ENCODE assay signal across 20 mouse cellular contexts in the genomic region with DNA sequence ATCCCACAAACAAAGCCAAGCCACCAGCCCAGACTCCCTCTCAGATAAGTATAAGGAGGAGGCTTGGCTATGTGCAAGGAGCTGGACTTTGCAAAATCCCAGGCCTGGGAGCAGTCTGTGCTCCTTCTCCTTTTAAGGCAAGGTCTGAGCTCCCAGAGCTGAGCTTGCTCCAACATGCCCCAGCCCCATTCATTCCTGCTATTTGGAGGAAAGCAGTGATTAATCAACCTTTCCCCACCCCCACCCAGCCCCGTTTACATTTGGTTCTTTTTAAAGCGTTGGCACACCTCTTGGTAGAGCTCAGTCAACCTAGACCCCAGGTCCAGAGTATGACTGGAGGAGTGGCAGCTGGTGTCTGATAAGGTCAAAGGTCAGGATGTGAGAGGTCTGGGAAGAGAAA. TPM values are rescaled to one million over a fixed set of nuclear protein-coding genes. Genes with fewer than 3 reads are reported as not detected.
A peak's percentile ranks its signal among the peaks of the same experiment; 100 is the strongest.
DNase-seq lines count a peak whose midpoint lies in the region; ATAC-seq and TF ChIP-seq lines count a peak whose summit lies in the region.
"Had no signal": no experiment of that assay in that cellular context is flagged by ENCODE, and none has a peak within 500 bp of the region (broad histone marks: within the 10 kb centered on the region; RNA-seq: fewer than 3 reads in every experiment).

No protein-coding gene starts in this region.

- no peak for TF ChIP-seq CTCF in gastrocnemius, adult 2 months (IDR thresholded peaks at IDR 0.05)

- H3K4me2 ChIP-seq in kidney, embryonic 14.5 days (replicated peaks; ENCODE audit: low read depth, low read length), result no peak overlapping the region
- H3K4me2 ChIP-seq: limb, embryonic 13.5 days; liver, embryonic 15.5 days; neural tube, embryonic 12.5 days had no signal

- H3K9me3 ChIP-seq in kidney, embryonic 14.5 days (ENCODE audit: control insufficient read depth, low read length), result no peaks in the 10 kb centered on the region
- H3K9me3 ChIP-seq: liver, embryonic 15.5 days; neural tube, embryonic 12.5 days had no signal

- intact Hi-C loops in gastrocnemius, adult 2 months (cut with DNase I), result no loop called here

- H3K36me3 ChIP-seq in kidney, embryonic 14.5 days (ENCODE audit: control insufficient read depth, insufficient read depth, low read length), result no peaks in the 10 kb centered on the region
- H3K36me3 ChIP-seq: embryonic facial prominence, embryonic 10.5 days; hindbrain, embryonic 10.5 days; limb, embryonic 13.5 days; liver, embryonic 15.5 days; neural tube, embryonic 12.5 days had no signal

- DNase-seq in gastrocnemius, adult 2 months, result no peak
- DNase-seq in gastrocnemius, adult 18-20 months (ENCODE audit: low spot score), result no peak
- DNase-seq in kidney, postnatal 14 days, result no peak
- DNase-seq in urinary bladder, postnatal 14 days (ENCODE audit: low spot score), result peak; percentile 62
- no peak for DNase-seq in urinary bladder, adult 18-20 months (ENCODE audit: low spot score in 2 of 2)
- no peak for DNase-seq in right cerebral cortex, adult 18-20 months
- DNase-seq: cerebellum, adult 11 months; cerebellum, postnatal 36 days; gastrocnemius, postnatal 36 days had no signal

- WGBS in kidney, embryonic 14.5 days, result 13% methylated on average over 2 of the region's 2 CpGs

- no peaks in the 10 kb centered on the region for H3K27me3 ChIP-seq in kidney, embryonic 14.5 days (ENCODE audit: control insufficient read depth, insufficient read depth, low read length)
- H3K27me3 ChIP-seq: limb, embryonic 13.5 days; liver, embryonic 15.5 days; neural tube, embryonic 12.5 days had no signal

- H3K4me1 ChIP-seq in kidney, embryonic 14.5 days (ENCODE audit: control insufficient read depth, insufficient read depth, low read length), result no peaks in the 10 kb centered on the region
- H3K4me1 ChIP-seq: limb, embryonic 13.5 days; liver, embryonic 15.5 days; neural tube, embryonic 12.5 days had no signal

- 0 out of 2 replicates have a peak, but pooled peaks have one; percentile 62 for ATAC-seq in kidney, embryonic 14.5 days (ENCODE audit: low FRiP score, low TSS enrichment)
- ATAC-seq in activated CD4-positive, CD25-positive, alpha-beta regulatory T cell, adult 4 months, result no peak

- peak overlapping the region; percentile 62; the same call in 1 of the 2 replicates for H3K27ac ChIP-seq in gastrocnemius, adult 2 months
- 0 out of 2 replicates have a peak overlapping the region, but pooled peaks have one; percentile 14 for H3K27ac ChIP-seq in kidney, embryonic 14.5 days (ENCODE audit: low read depth, low read length)
- H3K27ac ChIP-seq: embryonic facial prominence, embryonic 10.5 days; hindbrain, embryonic 10.5 days; layer of hippocampus, adult 2 months; left cerebral cortex, adult 2 months; limb, embryonic 13.5 days; liver, embryonic 15.5 days; neural tube, embryonic 12.5 days had no signal

- peak overlapping the region; percentile 4; the same call in 1 of the 2 replicates for H3K9ac ChIP-seq in kidney, embryonic 14.5 days (ENCODE audit: low read depth, low read length)
- H3K9ac ChIP-seq: limb, embryonic 13.5 days; liver, embryonic 15.5 days; neural tube, embryonic 12.5 days had no signal

- H3K4me3 ChIP-seq in gastrocnemius, adult 2 months, result no peak overlapping the region
- no peak overlapping the region for H3K4me3 ChIP-seq in kidney, embryonic 14.5 days (ENCODE audit: low read length)
- H3K4me3 ChIP-seq: embryonic facial prominence, embryonic 10.5 days; hindbrain, embryonic 10.5 days; layer of hippocampus, adult 2 months; left cerebral cortex, adult 2 months; limb, embryonic 13.5 days; liver, embryonic 15.5 days; neural tube, embryonic 12.5 days had no signal

RNA-seq across cellular contexts. Expression of a gene that starts 16.0 kb away (rescaled TPM):
- total RNA-seq in gastrocnemius, adult 2 months (2021), result 100 to 1,000 TPM; 139 to 152 TPM
- 100 to 1,000 TPM; 161 to 171 TPM for total RNA-seq in gastrocnemius, adult 18-20 months (2021)
- 33.0 and 39.6 TPM in 2 replicates for polyA plus RNA-seq in kidney, embryonic 14.5 days (2014; fragmentation: Nextera tagmentation; extraction: Ambion mirVana)
- polyA plus RNA-seq in activated CD4-positive, CD25-positive, alpha-beta regulatory T cell, adult 4 months (2017; shearing (Covaris generic)), result not detected
- total RNA-seq: megakaryocyte, adult 5-6 weeks had no signal

RNA-seq across cellular contexts. Expression of a gene that starts 34.5 kb away (rescaled TPM):
- total RNA-seq in gastrocnemius, adult 2 months (2021), result 1 to 10 TPM; 4.5 to 5.3 TPM
- 10 to 100 TPM in 1 of 2 experiments, 1 to 10 TPM in 1; 6.0 to 10.8 TPM for total RNA-seq in gastrocnemius, adult 18-20 months (2021)
- polyA plus RNA-seq in kidney, embryonic 14.5 days (2014; fragmentation: Nextera tagmentation; extraction: Ambion mirVana), result 0.27 and 0.55 TPM in 2 replicates
- polyA plus RNA-seq in activated CD4-positive, CD25-positive, alpha-beta regulatory T cell, adult 4 months (2017; shearing (Covaris generic)), result not detected
- total RNA-seq: CH12.LX; megakaryocyte, adult 5-6 weeks had no signal

RNA-seq across cellular contexts. Expression of a gene that starts 45.5 kb away (rescaled TPM):
- 100 to 1,000 TPM; 282 to 343 TPM for total RNA-seq in gastrocnemius, adult 2 months (2021)
- 100 to 1,000 TPM; 279 to 302 TPM for total RNA-seq in gastrocnemius, adult 18-20 months (2021)
- polyA plus RNA-seq in kidney, embryonic 14.5 days (2014; fragmentation: Nextera tagmentation; extraction: Ambion mirVana), result 213 and 232 TPM in 2 replicates
- 100 to 1,000 TPM; 181 to 212 TPM for polyA plus RNA-seq in activated CD4-positive, CD25-positive, alpha-beta regulatory T cell, adult 4 months (2017; shearing (Covaris generic))
